8 mouse cellular contexts compared by ENCODE assay signal in the genomic region with DNA sequence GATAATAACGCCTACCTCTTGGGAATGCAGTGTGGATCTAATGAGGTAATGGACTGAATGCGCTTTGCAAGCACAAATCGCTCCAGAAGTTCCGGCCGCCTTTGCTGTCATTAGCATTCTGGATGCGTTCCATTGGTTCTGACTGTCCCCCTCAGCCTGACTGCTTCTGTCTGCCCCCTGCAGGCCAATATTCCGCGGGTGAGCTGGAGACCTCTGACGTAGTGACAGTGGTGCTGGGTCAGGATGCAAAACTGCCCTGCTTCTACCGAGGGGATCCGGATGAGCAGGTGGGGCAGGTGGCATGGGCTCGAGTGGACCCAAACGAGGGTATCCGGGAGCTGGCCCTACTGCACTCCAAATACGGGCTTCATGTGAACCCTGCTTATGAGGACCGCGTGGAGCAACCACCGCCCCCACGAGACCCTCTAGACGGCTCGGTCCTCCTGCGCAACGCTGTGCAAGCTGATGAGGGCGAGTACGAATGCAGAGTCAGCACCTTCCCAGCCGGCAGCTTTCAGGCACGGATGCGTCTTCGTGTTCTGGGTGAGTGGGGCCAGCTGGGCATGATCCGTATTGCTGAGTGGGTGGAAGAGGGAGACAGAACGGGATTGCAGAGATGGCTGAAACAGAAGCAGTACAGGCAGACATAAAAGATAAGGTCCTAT. TPM values are rescaled to one million over a fixed set of nuclear protein-coding genes. Genes with fewer than 3 reads are reported as not detected.
DNase-seq lines count a peak whose midpoint lies in the region; ATAC-seq and TF ChIP-seq lines count a peak whose summit lies in the region.

No protein-coding gene starts in this region.

- no peak overlapping the region for H3ac ChIP-seq in myocyte (ENCODE audit: control insufficient read depth, insufficient read length)

- ATAC-seq in erythroblast, adult 5-6 weeks (replicated peaks; ENCODE audit: low FRiP score, poor library complexity, severe bottlenecking), result peak; percentile 59
- no peak for ATAC-seq in heart, embryonic 13.5 days (ENCODE audit: extremely low read depth, insufficient number of reproducible peaks, low FRiP score, low TSS enrichment)
- peak; percentile 75 for ATAC-seq in kidney, postnatal 0 days (replicated peaks; ENCODE audit: low FRiP score, low read depth)
- ATAC-seq in liver, embryonic 11.5 days (replicated peaks; ENCODE audit: low FRiP score), result peak; percentile 63

- peaks cover 18% of the 10 kb centered on the region for H3K4me1 ChIP-seq in heart, embryonic 13.5 days
- H3K4me1 ChIP-seq in kidney, postnatal 0 days (replicated peaks; ENCODE audit: insufficient read depth, low read length), result peaks cover 7% of the 10 kb centered on the region; the same call in 1 of the 2 replicates
- peaks cover 13% of the 10 kb centered on the region for H3K4me1 ChIP-seq in liver, embryonic 11.5 days (replicated peaks; ENCODE audit: control insufficient read depth, insufficient read depth, low read length)

- WGBS in heart, embryonic 13.5 days, result 3% methylated on average over 31 of the region's 31 CpGs
- 2% methylated on average over 31 of the region's 31 CpGs for WGBS in kidney, postnatal 0 days
- WGBS in liver, embryonic 11.5 days, result 5% methylated on average over 31 of the region's 31 CpGs

- no peaks in the 10 kb centered on the region for H3K36me3 ChIP-seq in heart, embryonic 13.5 days
- H3K36me3 ChIP-seq in kidney, postnatal 0 days (ENCODE audit: insufficient read depth, low read length), result no peaks in the 10 kb centered on the region
- H3K36me3 ChIP-seq in liver, embryonic 11.5 days (ENCODE audit: control insufficient read depth, insufficient read depth, low read length), result no peaks in the 10 kb centered on the region
- no peaks in the 10 kb centered on the region for H3K36me3 ChIP-seq in myocyte (ENCODE audit: control insufficient read depth, insufficient read depth)

- peak; percentile 88 for DNase-seq in CD4-positive, CD25-positive, alpha-beta regulatory T cell, adult 2 months (ENCODE audit: low read depth, low spot score)
- peak; percentile 91 for DNase-seq in brain, embryonic 14.5 days (ENCODE audit: low read depth)
- DNase-seq in kidney, postnatal 0 days (ENCODE audit: low spot score), result peak; percentile 89
- peak; percentile 69 for DNase-seq in liver, embryonic 11.5 days (ENCODE audit: low spot score)
- peak; percentile 77 to 80 for DNase-seq in spleen, postnatal 36 days (ENCODE audit: low spot score in 2 of 2)

- no peaks in the 10 kb centered on the region for H3K9me3 ChIP-seq in heart, embryonic 13.5 days
- H3K9me3 ChIP-seq in kidney, postnatal 0 days (replicated peaks; ENCODE audit: low read length), result no peaks in the 10 kb centered on the region
- no peaks in the 10 kb centered on the region for H3K9me3 ChIP-seq in liver, embryonic 11.5 days (ENCODE audit: control insufficient read depth, low read length)

- no peaks in the 10 kb centered on the region for H3K79me2 ChIP-seq in myocyte (ENCODE audit: control insufficient read depth, insufficient read depth)

- TF ChIP-seq CTCF in brain, embryonic 14.5 days (IDR thresholded peaks at IDR 0.05; ENCODE audit: borderline replicate concordance, extremely low read depth, insufficient read depth, insufficient read length), result peak; percentile 78
- TF ChIP-seq CTCF in kidney, postnatal 0 days (IDR thresholded peaks at IDR 0.05; ENCODE audit: low read depth), result peak; percentile 80

- H3K4me3 ChIP-seq in heart, embryonic 13.5 days, result peak overlapping the region; percentile 41
- H3K4me3 ChIP-seq in kidney, postnatal 0 days (replicated peaks; ENCODE audit: low read depth, low read length), result peak overlapping the region; percentile 24; the same call in 1 of the 2 replicates
- H3K4me3 ChIP-seq in liver, embryonic 11.5 days (ENCODE audit: low read depth, low read length), result peak overlapping the region; percentile 22
- H3K4me3 ChIP-seq in myocyte, result no peak overlapping the region

- TF ChIP-seq POLR2A in brain, embryonic 14.5 days (IDR thresholded peaks at IDR 0.05; ENCODE audit: borderline replicate concordance, extremely low read depth, insufficient read depth, insufficient read length, poor library complexity, severe bottlenecking), result no peak
- TF ChIP-seq POLR2A in myocyte (IDR thresholded peaks at IDR 0.05; ENCODE audit: insufficient read length, low read depth), result no peak

- H3K27ac ChIP-seq in heart, embryonic 13.5 days (replicated peaks), result no peak overlapping the region
- H3K27ac ChIP-seq in kidney, postnatal 0 days, result no peak overlapping the region
- no peak overlapping the region for H3K27ac ChIP-seq in liver, embryonic 11.5 days (ENCODE audit: low read depth, low read length)

- H3K4me2 ChIP-seq in heart, embryonic 13.5 days, result peak overlapping the region; percentile 68
- H3K4me2 ChIP-seq in kidney, postnatal 0 days (ENCODE audit: low read length), result peak overlapping the region; percentile 49
- H3K4me2 ChIP-seq in liver, embryonic 11.5 days, result peak overlapping the region; percentile 48
- H3K4me2 ChIP-seq in myocyte (ENCODE audit: low read depth), result peak overlapping the region; percentile 49

- peak overlapping the region; percentile 66 for H3K9ac ChIP-seq in heart, embryonic 13.5 days
- H3K9ac ChIP-seq in kidney, postnatal 0 days (ENCODE audit: low read depth, low read length), result no peak overlapping the region
- no peak overlapping the region for H3K9ac ChIP-seq in liver, embryonic 11.5 days (ENCODE audit: low read depth, low read length)

- H3K27me3 ChIP-seq in heart, embryonic 13.5 days (replicated peaks), result peaks cover 39% of the 10 kb centered on the region
- peaks cover 3% of the 10 kb centered on the region; the same call in 1 of the 2 replicates for H3K27me3 ChIP-seq in kidney, postnatal 0 days (ENCODE audit: insufficient read depth, low read length)
- H3K27me3 ChIP-seq in liver, embryonic 11.5 days (replicated peaks; ENCODE audit: control insufficient read depth, insufficient read depth, low read length), result peaks cover 20% of the 10 kb centered on the region
- no peaks in the 10 kb centered on the region for H3K27me3 ChIP-seq in myocyte (ENCODE audit: control insufficient read depth, insufficient read depth, insufficient read length)

TF ChIP-seq in myocyte, 11 proteins besides CTCF, POLR2A, EP300 and RAD21 (continues in another document):
- no peak for TF ChIP-seq SRF (IDR thresholded peaks at IDR 0.05; ENCODE audit: control insufficient read depth, insufficient read length, low read depth)
- TF ChIP-seq MYOG (IDR thresholded peaks at IDR 0.05; ENCODE audit: control insufficient read depth in 1 of 3, insufficient read depth in 1 of 3, insufficient read length in 2 of 3, low read depth in 2 of 3), result no peak
- TF ChIP-seq REST (IDR thresholded peaks at IDR 0.05; ENCODE audit: insufficient read depth, insufficient read length), result no peak
- TF ChIP-seq CEBPB (IDR thresholded peaks at IDR 0.05; ENCODE audit: insufficient read depth, poor library complexity, severe bottlenecking), result no peak
- TF ChIP-seq POLR2AphosphoS2 (IDR thresholded peaks at IDR 0.05; ENCODE audit: insufficient read length, low read depth), result no peak

RNA-seq across cellular contexts. Expression of a gene that starts 8.7 kb away (rescaled TPM):
- polyA plus RNA-seq in brain, embryonic 14.5 days (2012; rRNA removed), result 0.47 and 0.52 TPM in 2 replicates
- 20.1 and 21.1 TPM in 2 replicates for total RNA-seq in erythroblast, adult 5-6 weeks (2015; ENCODE audit: low replicate concordance)
- 25.9 and 26.9 TPM in 2 replicates for total RNA-seq in erythroblast, adult 5-6 weeks (2017; ENCODE audit: low replicate concordance)
- polyA plus RNA-seq in heart, embryonic 13.5 days (2015; fragmentation: Nextera tagmentation; extraction: Ambion mirVana), result 0.78 and 0.92 TPM in 2 replicates
- polyA plus RNA-seq in kidney, postnatal 0 days (2015; fragmentation: Nextera tagmentation; extraction: Ambion mirVana), result 0.83 and 0.99 TPM in 2 replicates
- 3.5 and 3.8 TPM in 2 replicates for polyA plus RNA-seq in liver, embryonic 11.5 days (2014; fragmentation: Nextera tagmentation; extraction: Ambion mirVana)
- polyA plus RNA-seq in myocyte (2012; fragmentation: generic; extraction: Trizol), result 0.02 TPM

RNA-seq across cellular contexts. Expression of a gene that starts 10.2 kb away (rescaled TPM):
- 1.9 and 2.8 TPM in 2 replicates for polyA plus RNA-seq in brain, embryonic 14.5 days (2012; rRNA removed)
- total RNA-seq in erythroblast, adult 5-6 weeks (2015; ENCODE audit: low replicate concordance), result not detected in 2 replicates
- 0.68 TPM in 1 of 2 replicates, not detected in the other for total RNA-seq in erythroblast, adult 5-6 weeks (2017; ENCODE audit: low replicate concordance)
- polyA plus RNA-seq in heart, embryonic 13.5 days (2015; fragmentation: Nextera tagmentation; extraction: Ambion mirVana), result 0.23 and 0.27 TPM in 2 replicates
- polyA plus RNA-seq in kidney, postnatal 0 days (2015; fragmentation: Nextera tagmentation; extraction: Ambion mirVana), result 3.7 and 3.8 TPM in 2 replicates
- polyA plus RNA-seq in liver, embryonic 11.5 days (2014; fragmentation: Nextera tagmentation; extraction: Ambion mirVana), result 0.25 and 0.53 TPM in 2 replicates
- polyA plus RNA-seq in myocyte (2012; fragmentation: generic; extraction: Trizol), result 0.08 TPM

RNA-seq across cellular contexts. Expression of a gene that starts 19.5 kb away (rescaled TPM):
- polyA plus RNA-seq in brain, embryonic 14.5 days (2012; rRNA removed), result 3.1 and 3.7 TPM in 2 replicates
- not detected in 2 replicates for total RNA-seq in erythroblast, adult 5-6 weeks (2015; ENCODE audit: low replicate concordance)
- total RNA-seq in erythroblast, adult 5-6 weeks (2017; ENCODE audit: low replicate concordance), result not detected in 2 replicates
- polyA plus RNA-seq in heart, embryonic 13.5 days (2015; fragmentation: Nextera tagmentation; extraction: Ambion mirVana), result 0.65 and 0.76 TPM in 2 replicates
- polyA plus RNA-seq in kidney, postnatal 0 days (2015; fragmentation: Nextera tagmentation; extraction: Ambion mirVana), result 5.7 and 6.4 TPM in 2 replicates
- 0.66 and 0.77 TPM in 2 replicates for polyA plus RNA-seq in liver, embryonic 11.5 days (2014; fragmentation: Nextera tagmentation; extraction: Ambion mirVana)
- not detected for polyA plus RNA-seq in myocyte (2012; fragmentation: generic; extraction: Trizol)

RNA-seq across cellular contexts. Expression of a gene that starts 31.0 kb away (rescaled TPM):
- 242 and 259 TPM in 2 replicates for polyA plus RNA-seq in brain, embryonic 14.5 days (2012; rRNA removed)
- total RNA-seq in erythroblast, adult 5-6 weeks (2015; ENCODE audit: low replicate concordance), result 2.7 and 12.7 TPM in 2 replicates
- 9.1 and 23.1 TPM in 2 replicates for total RNA-seq in erythroblast, adult 5-6 weeks (2017; ENCODE audit: low replicate concordance)
- polyA plus RNA-seq in heart, embryonic 13.5 days (2015; fragmentation: Nextera tagmentation; extraction: Ambion mirVana), result 52.1 and 53.3 TPM in 2 replicates
- polyA plus RNA-seq in kidney, postnatal 0 days (2015; fragmentation: Nextera tagmentation; extraction: Ambion mirVana), result 64.0 and 73.0 TPM in 2 replicates
- 51.0 and 53.2 TPM in 2 replicates for polyA plus RNA-seq in liver, embryonic 11.5 days (2014; fragmentation: Nextera tagmentation; extraction: Ambion mirVana)
- polyA plus RNA-seq in myocyte (2012; fragmentation: generic; extraction: Trizol), result 106 TPM

RNA-seq across cellular contexts. Expression of a gene that starts 34.6 kb away (rescaled TPM):
- 45.5 and 90.3 TPM in 2 replicates for polyA plus RNA-seq in brain, embryonic 14.5 days (2012; rRNA removed)
- 5.4 and 7.1 TPM in 2 replicates for total RNA-seq in erythroblast, adult 5-6 weeks (2015; ENCODE audit: low replicate concordance)
- 1.5 and 15.1 TPM in 2 replicates for total RNA-seq in erythroblast, adult 5-6 weeks (2017; ENCODE audit: low replicate concordance)
- 85.4 and 97.8 TPM in 2 replicates for polyA plus RNA-seq in heart, embryonic 13.5 days (2015; fragmentation: Nextera tagmentation; extraction: Ambion mirVana)
- 92.1 and 105 TPM in 2 replicates for polyA plus RNA-seq in kidney, postnatal 0 days (2015; fragmentation: Nextera tagmentation; extraction: Ambion mirVana)
- 68.0 and 73.7 TPM in 2 replicates for polyA plus RNA-seq in liver, embryonic 11.5 days (2014; fragmentation: Nextera tagmentation; extraction: Ambion mirVana)
- polyA plus RNA-seq in myocyte (2012; fragmentation: generic; extraction: Trizol), result 111 TPM
